8 mouse cellular contexts compared by ENCODE assay signal in the genomic region with DNA sequence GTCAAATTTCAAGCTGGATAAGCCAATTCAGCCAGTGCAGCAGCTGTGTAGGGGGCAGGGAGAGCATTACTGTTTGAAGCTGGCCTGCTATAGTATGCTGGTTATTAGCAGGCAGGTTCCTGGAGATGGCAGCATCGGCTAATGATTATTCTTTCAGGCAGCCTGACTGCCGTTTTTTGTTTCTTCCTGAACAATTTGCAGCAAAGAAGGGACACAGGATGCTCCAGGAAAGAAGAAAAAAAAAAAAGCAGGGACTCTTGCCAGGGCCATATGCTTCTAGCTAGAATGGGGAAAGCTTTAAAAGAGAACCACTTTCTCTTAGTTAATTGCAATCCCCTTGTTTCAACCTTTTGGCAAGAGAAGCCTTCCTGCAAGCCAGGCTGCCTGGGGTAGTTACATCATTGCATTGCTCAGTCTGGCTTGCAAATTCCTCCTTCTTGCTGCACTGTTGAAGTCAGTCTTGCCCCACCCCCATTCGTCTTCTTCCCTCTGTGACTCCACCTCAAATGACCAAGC.
DNase-seq lines count a peak whose midpoint lies in the region; ATAC-seq and TF ChIP-seq lines count a peak whose summit lies in the region.

No protein-coding gene starts in this region.

- H3K4me3 ChIP-seq in left cerebral cortex, adult 2 months: no peak overlapping the region
- H3K4me3 ChIP-seq in cortical plate, adult 2 months (ENCODE audit: insufficient read depth, low read length): no peak overlapping the region
- no peak overlapping the region for H3K4me3 ChIP-seq in heart, adult 2 months
- no peak overlapping the region for H3K4me3 ChIP-seq in neural tube, embryonic 11.5 days (ENCODE audit: low read depth, low read length)

- no peak for TF ChIP-seq EP300 in heart, adult 2 months (IDR thresholded peaks at IDR 0.05; ENCODE audit: insufficient read depth, low read depth, low read length)

- no peak overlapping the region for H3K27ac ChIP-seq in left cerebral cortex, adult 2 months
- no peak overlapping the region for H3K27ac ChIP-seq in cortical plate, adult 2 months (ENCODE audit: insufficient read depth, low read length)
- no peak overlapping the region; the same call in 1 of the 2 replicates for H3K27ac ChIP-seq in heart, adult 2 months
- H3K27ac ChIP-seq in neural tube, embryonic 11.5 days (ENCODE audit: low read depth, low read length): no peak overlapping the region

- H3K36me3 ChIP-seq in heart, adult 2 months (ENCODE audit: control insufficient read depth, insufficient read depth, low read length): no peaks in the 10 kb centered on the region
- no peaks in the 10 kb centered on the region for H3K36me3 ChIP-seq in neural tube, embryonic 11.5 days (ENCODE audit: control insufficient read depth, insufficient read depth, low read length)

- no peak overlapping the region for H3K4me2 ChIP-seq in neural tube, embryonic 11.5 days (ENCODE audit: low read depth)

- no peak for ATAC-seq in neural tube, embryonic 11.5 days (ENCODE audit: insufficient read depth, low FRiP score, low TSS enrichment)

- H3K79me2 ChIP-seq in heart, adult 2 months (replicated peaks; ENCODE audit: control insufficient read depth, insufficient read depth, low read length): no peaks in the 10 kb centered on the region

- 16% methylated on average over 3 of the region's 3 CpGs for WGBS in heart, adult 2 months
- WGBS in neural tube, embryonic 11.5 days: 18% methylated on average over 3 of the region's 3 CpGs

- TF ChIP-seq POLR2A in cortical plate, adult 2 months (IDR thresholded peaks at IDR 0.05; ENCODE audit: extremely low read depth, insufficient read depth, low read length): no peak
- TF ChIP-seq POLR2A in heart, adult 2 months (IDR thresholded peaks at IDR 0.05; ENCODE audit: insufficient read depth, low read depth, low read length): no peak

- intact Hi-C loops in left cerebral cortex, adult 2 months (cut with DNase I): loop anchor here (5.0 kb wide), 2 partner anchors 848 to 1288 kb away; no protein-coding TSS in a partner anchor
- intact Hi-C loops in heart, adult 2 months (cut with DNase I): loop anchor here (5.0 kb wide), 1 partner anchor 848 kb away; no protein-coding TSS in a partner anchor

- H3K27me3 ChIP-seq in heart, adult 2 months (ENCODE audit: control insufficient read depth, insufficient read depth, low read length): no peaks in the 10 kb centered on the region
- H3K27me3 ChIP-seq in neural tube, embryonic 11.5 days (ENCODE audit: control insufficient read depth, insufficient read depth, low read length): no peaks in the 10 kb centered on the region

- H3K9ac ChIP-seq in heart, adult 2 months (ENCODE audit: low read depth, low read length): no peak overlapping the region
- H3K9ac ChIP-seq in neural tube, embryonic 11.5 days (ENCODE audit: low read length): no peak overlapping the region

- peak; percentile 31 for TF ChIP-seq CTCF in left cerebral cortex, adult 2 months (IDR thresholded peaks at IDR 0.05)
- 0 out of 2 replicates have a peak, but pooled peaks have one; percentile 11 for TF ChIP-seq CTCF in cortical plate, adult 2 months (IDR thresholded peaks at IDR 0.05; ENCODE audit: extremely low read depth, insufficient read depth, low read length)
- peak; percentile 56 for TF ChIP-seq CTCF in heart, adult 2 months (IDR thresholded peaks at IDR 0.05)

- H3K4me1 ChIP-seq in cortical plate, adult 2 months (ENCODE audit: control insufficient read depth, insufficient read depth, low read length): no peaks in the 10 kb centered on the region
- H3K4me1 ChIP-seq in heart, adult 2 months (ENCODE audit: control insufficient read depth, insufficient read depth, low read length): no peaks in the 10 kb centered on the region
- no peaks in the 10 kb centered on the region for H3K4me1 ChIP-seq in neural tube, embryonic 11.5 days (ENCODE audit: control insufficient read depth, insufficient read depth, low read length)

- no peaks in the 10 kb centered on the region for H3K9me3 ChIP-seq in neural tube, embryonic 11.5 days (ENCODE audit: control insufficient read depth, low read length)

- DNase-seq in left cerebral cortex, adult 2 months (ENCODE audit: extremely low spot score in 1 of 2, low spot score in 2 of 2): peak in 1 of 2 experiments; percentile 12
- no peak for DNase-seq in left cerebral cortex, adult 11 months (ENCODE audit: low spot score)
- DNase-seq in heart, adult 2 months: peak in 1 of 2 experiments; percentile 20
- DNase-seq in layer of hippocampus, postnatal 10 days (ENCODE audit: low spot score in 2 of 2): peak; percentile 28 to 52
- DNase-seq in neural tube, embryonic 11.5 days (ENCODE audit: low spot score): peak; percentile 53
- DNase-seq in B cell, adult 2 months: no peak
- no peak for DNase-seq in thymus, postnatal 25 days

Comparison
In these comparisons a context has a peak if more than half of its experiments do, and no peak if none do; other contexts are left out.
1. DNase-seq: peak in layer of hippocampus, postnatal 10 days (2 of 2) and neural tube, embryonic 11.5 days (single experiment); none in left cerebral cortex, adult 11 months (single experiment), B cell, adult 2 months (0 of 2) and thymus, postnatal 25 days (single experiment).
2. Peak in every context shown above with its lines, with median percentiles within 50 percentile points of each other: CTCF ChIP-seq.